Mouse (Mus musculus) heart, postnatal 0 days (tissue): ENCODE data around the gene Prkd1. TPM values are rescaled to one million over a fixed set of nuclear protein-coding genes. Genes with fewer than 3 reads are reported as not detected.

ENCODE experiments used
- ATAC-seq: fragments of 200-750 bp; cut with Nextera tagmentation; 2 replicates; pipeline ENCODE4 v1.8.0; 2017; ENCODE audit warnings: low read depth, moderate number of reproducible peaks, moderate library complexity; ENCODE audit not compliant: insufficient read depth
- DNase-seq: peaks from one replicate; pipeline ENCODE4 v3.0.0-alpha.2; 2016; ENCODE audit warnings: low spot score
- H3K27ac ChIP-seq: fragments of 300-500 bp; sonication (generic); 2 replicates; pipeline ENCODE4 v1.5.1; 2014; ENCODE audit warnings: low read depth, mild to moderate bottlenecking
- H3K27me3 ChIP-seq: fragments of 300-500 bp; sonication (generic); 2 replicates; pipeline ENCODE4 v1.6.1; 2014; ENCODE audit warnings: low read length, mixed read lengths; ENCODE audit not compliant: control insufficient read depth, insufficient read depth
- H3K36me3 ChIP-seq: fragments of 300-500 bp; sonication (generic); replicated peaks from 2 replicates; pipeline ENCODE4 v1.6.1; 2014; ENCODE audit warnings: low read length, mixed read lengths; ENCODE audit not compliant: control insufficient read depth, insufficient read depth
- H3K4me1 ChIP-seq: fragments of 300-500 bp; sonication (generic); 2 replicates; pipeline ENCODE4 v1.6.1; 2014; ENCODE audit warnings: antibody characterized with exemption; ENCODE audit not compliant: control insufficient read depth, insufficient read depth
- H3K4me2 ChIP-seq: fragments of 300-500 bp; sonication (generic); 2 replicates; pipeline ENCODE4 v1.6.1; 2014; ENCODE audit warnings: low read depth, mild to moderate bottlenecking, low read length, moderate library complexity
- H3K4me3 ChIP-seq: fragments of 300-500 bp; sonication (generic); 2 replicates; pipeline ENCODE4 v1.5.1; 2014; ENCODE audit warnings: low read depth, low read length
- H3K9ac ChIP-seq: fragments of 300-500 bp; sonication (generic); replicated peaks from 2 replicates; pipeline ENCODE4 v1.6.1; 2014; ENCODE audit warnings: low read depth, low read length, mixed read lengths
- H3K9me3 ChIP-seq: fragments of 300-500 bp; sonication (generic); replicated peaks from 2 replicates; pipeline ENCODE4 v1.6.1; 2016; ENCODE audit warnings: low read length; ENCODE audit not compliant: control insufficient read depth
- CTCF ChIP-seq: IDR thresholded peaks from 2 replicates; pipeline ENCODE4 v1.5.1; 2016; ENCODE audit warnings: antibody characterized with exemption, control low read depth, low read depth
- EP300 ChIP-seq: IDR thresholded peaks from 2 replicates; pipeline ENCODE4 v1.6.1; 2016; ENCODE audit warnings: antibody characterized with exemption, low read depth
- WGBS: fragments of 180-500 bp; shearing (Covaris S2); extraction: QIAGEN DNeasy Blood & Tissue Kit; methylation state at CpG from one replicate; pipeline ENCODE4 v1.1.7; 2014; 5-methylcytosine and 5-hydroxymethylcytosine counted together
- polyA plus RNA-seq: library from polyadenylated mRNA; unstranded; fragments of >200 nt; fragmentation: Nextera tagmentation; extraction: Ambion mirVana; gene quantifications from 2 replicates; pipeline ENCODE4 v1.2.1, GENCODE M21; 2015
- total RNA-seq: library from RNA; depleted of rRNA; stranded (reverse); fragments of >200 nt; gene quantifications from 2 replicates; pipeline ENCODE4 v1.2.3, GENCODE M21; 2014; ENCODE audit warnings: low replicate concordance; rRNA removed

Prkd1 gene
- total RNA-seq (4.7 and 8.7 TPM in 2 replicates), polyA plus RNA-seq (2.7 and 2.8 TPM in 2 replicates)

GRCm38 (mm10) chr12:50648671-50649541, at the start of gene Prkd1:
Prkd1 (minus strand) TSS chr12:50649098.
- peak within 1 kb of the TSS; percentile 78 for H3K4me2 ChIP-seq
- ATAC-seq (peak; percentile 89), DNase-seq (peak; percentile 58)
- peak within 1 kb of the TSS; percentile 83 for H3K4me3 ChIP-seq
- WGBS, result under 1% methylated on average over 61 of the region's 114 CpGs
- no peaks in the 10 kb centered on the region for H3K36me3 ChIP-seq
- H3K9ac ChIP-seq, result peak within 1 kb of the TSS; percentile 74
- H3K9me3 ChIP-seq, result no peaks in the 10 kb centered on the region
- peaks cover 6% of the 10 kb centered on the region; the same call in 1 of the 2 replicates for H3K4me1 ChIP-seq
- no peak for TF ChIP-seq EP300
- TF ChIP-seq CTCF, result no peak; the same call in 1 of the 2 replicates
- peak within 1 kb of the TSS; percentile 67 for H3K27ac ChIP-seq
- H3K27me3 ChIP-seq, result no peaks in the 10 kb centered on the region

GRCm38 (mm10) chr12:50697492-50697891, 48.6 kb upstream of the Prkd1 start:
- 6% methylated on average over 3 of the region's 3 CpGs for WGBS
- peak; percentile 71 for DNase-seq
- Histone ChIP-seq H3K27ac (no peak overlapping the region), H3K27me3 (no peaks in the 10 kb centered on the region), H3K4me2 (no peak overlapping the region), H3K4me1 (no peaks in the 10 kb centered on the region), H3K4me3 (no peak overlapping the region), H3K9ac (no peak overlapping the region), H3K36me3 (no peaks in the 10 kb centered on the region), H3K9me3 (no peaks in the 10 kb centered on the region)
- ATAC-seq, result peak; percentile 55; the same call in 1 of the 2 replicates
- TF ChIP-seq EP300 (no peak), CTCF (peak; percentile 82)

- TF ChIP-seq EP300 (no peak), CTCF (no peak)
- DNase-seq (no peak), ATAC-seq (no peak; the same call in 1 of the 2 replicates)
- Histone ChIP-seq H3K4me2 (peak overlapping the region; percentile 78), H3K27me3 (no peaks in the 10 kb centered on the region), H3K4me3 (peak overlapping the region; percentile 83), H3K4me1 (peaks cover 6% of the 10 kb centered on the region; the same call in 1 of the 2 replicates), H3K27ac (peak overlapping the region; percentile 67; the same call in 1 of the 2 replicates), H3K36me3 (no peaks in the 10 kb centered on the region), H3K9me3 (no peaks in the 10 kb centered on the region), H3K9ac (peak overlapping the region; percentile 74)
- WGBS, result 3% methylated on average over 16 of the region's 16 CpGs
Measured at GRCm38 (mm10) chr12:50648176-50648670, 675 bp downstream of the Prkd1 start.

- Histone ChIP-seq H3K4me3 (no peak overlapping the region), H3K9ac (no peak overlapping the region), H3K27ac (no peak overlapping the region), H3K36me3 (no peaks in the 10 kb centered on the region), H3K4me2 (no peak overlapping the region), H3K9me3 (no peaks in the 10 kb centered on the region), H3K4me1 (peaks cover 6% of the 10 kb centered on the region; the same call in 1 of the 2 replicates), H3K27me3 (no peaks in the 10 kb centered on the region)
- ATAC-seq (no peak), DNase-seq (no peak)
- 81% methylated on average over 4 of the region's 4 CpGs for WGBS
- TF ChIP-seq EP300, result no peak
- TF ChIP-seq CTCF, result no peak
Measured at GRCm38 (mm10) chr12:50646857-50647256, 2.0 kb downstream of the Prkd1 start.

- H3K27me3 ChIP-seq, result no peaks in the 10 kb centered on the region
- no peaks in the 10 kb centered on the region for H3K36me3 ChIP-seq
- no peak overlapping the region for H3K27ac ChIP-seq
- DNase-seq (no peak), ATAC-seq (no peak)
- no peaks in the 10 kb centered on the region for H3K9me3 ChIP-seq
- H3K4me2 ChIP-seq, result no peak overlapping the region
- H3K4me1 ChIP-seq, result peaks cover 6% of the 10 kb centered on the region; the same call in 1 of the 2 replicates
- WGBS, result 73% methylated on average over 5 of the region's 5 CpGs
- H3K9ac ChIP-seq, result no peak overlapping the region
- no peak for TF ChIP-seq EP300
- TF ChIP-seq CTCF, result no peak
- no peak overlapping the region for H3K4me3 ChIP-seq
Measured at GRCm38 (mm10) chr12:50642671-50643070, 6.2 kb downstream of the Prkd1 start.
